Mouse (Mus musculus): ENCODE results near the gene Sec63. TPM values are rescaled to one million over a fixed set of nuclear protein-coding genes. Genes with fewer than 3 reads are reported as not detected.
A peak's percentile ranks its signal among the peaks of the same experiment; 100 is the strongest.

Sec63 gene
- polyA plus RNA-seq (2014; fragmentation: Nextera tagmentation; extraction: Ambion mirVana) = 24.1 and 29.4 TPM in 2 replicates

- under 1% methylated on average over 62 of the region's 81 CpGs for WGBS
- Histone ChIP-seq H3K9ac (ENCODE audit: low read length) (peak within 1 kb of the TSS; percentile 98), H3K4me3 (ENCODE audit: low read depth, low read length) (peak within 1 kb of the TSS; percentile 93), H3K9me3 (ENCODE audit: control insufficient read depth, low read length) (no peaks in the 10 kb centered on the region), H3K4me2 (ENCODE audit: low read length) (peak within 1 kb of the TSS; percentile 89), H3K4me1 (replicated peaks; ENCODE audit: control insufficient read depth, insufficient read depth, low read length) (peaks cover 23% of the 10 kb centered on the region), H3K27me3 (replicated peaks; ENCODE audit: control insufficient read depth, insufficient read depth, low read length) (no peaks in the 10 kb centered on the region), H3K36me3 (ENCODE audit: control insufficient read depth, insufficient read depth, low read length) (no peaks in the 10 kb centered on the region), H3K27ac (ENCODE audit: low read depth) (peak within 1 kb of the TSS; percentile 92)
- DNase-seq (ENCODE audit: low spot score) (peak; percentile 99), ATAC-seq (replicated peaks; ENCODE audit: low FRiP score, low TSS enrichment, low read depth) (peak; percentile 95)
These were observed at the start of gene Sec63 for GRCm38 (mm10) chr10:42760999-42761900. Gene Sec63, plus strand, starts transcription at chr10:42761496.

DNA sequence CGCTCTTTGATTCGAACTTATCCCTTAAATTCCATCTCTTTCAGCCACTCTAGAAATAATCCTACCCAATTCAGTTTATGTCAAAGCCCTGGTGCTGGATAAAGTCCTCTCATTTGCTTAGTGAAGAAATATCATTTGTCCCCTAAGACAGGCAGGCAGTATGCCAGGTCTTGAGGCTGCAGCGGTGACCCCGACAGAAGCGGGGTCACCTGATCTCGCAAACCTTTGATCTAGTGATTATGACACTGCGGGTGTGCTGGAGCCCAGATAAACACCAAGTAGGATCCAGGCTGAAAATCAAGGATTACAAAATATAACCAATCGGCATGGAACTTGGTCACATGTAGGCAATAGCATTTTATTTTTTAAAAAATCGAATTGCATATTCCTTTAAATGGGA, 46.6 kb upstream of the Sec63 start:
- no peak overlapping the region for H3K4me3 ChIP-seq (ENCODE audit: low read depth, low read length)
- ATAC-seq (replicated peaks; ENCODE audit: low FRiP score, low TSS enrichment, low read depth) = no peak
- H3K9me3 ChIP-seq (ENCODE audit: control insufficient read depth, low read length) = 0 out of 2 replicates have a peak, but pooled peaks cover 3% of the 10 kb centered on the region
- H3K4me1 ChIP-seq (replicated peaks; ENCODE audit: control insufficient read depth, insufficient read depth, low read length) = peaks cover 3% of the 10 kb centered on the region; the same call in 1 of the 2 replicates
- DNase-seq (ENCODE audit: low spot score) = no peak
- no peak overlapping the region for H3K27ac ChIP-seq (ENCODE audit: low read depth)
- 16% methylated on average over 9 of the region's 9 CpGs for WGBS
- H3K27me3 ChIP-seq (replicated peaks; ENCODE audit: control insufficient read depth, insufficient read depth, low read length) = no peaks in the 10 kb centered on the region
- H3K9ac ChIP-seq (ENCODE audit: low read length) = no peak overlapping the region
- H3K4me2 ChIP-seq (ENCODE audit: low read length) = peak overlapping the region; percentile 48
- H3K36me3 ChIP-seq (ENCODE audit: control insufficient read depth, insufficient read depth, low read length) = no peaks in the 10 kb centered on the region

GRCm38 (mm10) chr10:42715366-42716035, 45.8 kb upstream of the Sec63 start:
- Histone ChIP-seq H3K4me1 (replicated peaks; ENCODE audit: control insufficient read depth, insufficient read depth, low read length) (peaks cover 3% of the 10 kb centered on the region; the same call in 1 of the 2 replicates), H3K9ac (ENCODE audit: low read length) (no peak overlapping the region), H3K36me3 (ENCODE audit: control insufficient read depth, insufficient read depth, low read length) (no peaks in the 10 kb centered on the region), H3K4me3 (ENCODE audit: low read depth, low read length) (peak overlapping the region; percentile 15), H3K9me3 (ENCODE audit: control insufficient read depth, low read length) (no peaks in the 10 kb centered on the region), H3K4me2 (ENCODE audit: low read length) (peak overlapping the region; percentile 48), H3K27me3 (replicated peaks; ENCODE audit: control insufficient read depth, insufficient read depth, low read length) (no peaks in the 10 kb centered on the region), H3K27ac (ENCODE audit: low read depth) (0 out of 2 replicates have a peak overlapping the region, but pooled peaks have one; percentile 16)
- peak; percentile 65 for DNase-seq (ENCODE audit: low spot score)
- 16% methylated on average over 19 of the region's 19 CpGs for WGBS
- peak; percentile 64; the same call in 1 of the 2 replicates for ATAC-seq (replicated peaks; ENCODE audit: low FRiP score, low TSS enrichment, low read depth)

GRCm38 (mm10) chr10:42722116-42722515, 39.2 kb upstream of the Sec63 start:
- Histone ChIP-seq H3K4me2 (ENCODE audit: low read length) (no peak overlapping the region), H3K27me3 (replicated peaks; ENCODE audit: control insufficient read depth, insufficient read depth, low read length) (no peaks in the 10 kb centered on the region), H3K4me1 (replicated peaks; ENCODE audit: control insufficient read depth, insufficient read depth, low read length) (no peaks in the 10 kb centered on the region), H3K4me3 (ENCODE audit: low read depth, low read length) (no peak overlapping the region), H3K9ac (ENCODE audit: low read length) (no peak overlapping the region), H3K9me3 (ENCODE audit: control insufficient read depth, low read length) (no peaks in the 10 kb centered on the region), H3K27ac (ENCODE audit: low read depth) (no peak overlapping the region), H3K36me3 (ENCODE audit: control insufficient read depth, insufficient read depth, low read length) (no peaks in the 10 kb centered on the region)
- no peak for ATAC-seq (replicated peaks; ENCODE audit: low FRiP score, low TSS enrichment, low read depth)
- WGBS = 88% methylated on average over 5 of the region's 5 CpGs
- peak; percentile 39 for DNase-seq (ENCODE audit: low spot score)

GRCm38 (mm10) chr10:42723275-42724232, 37.7 kb upstream of the Sec63 start:
- DNase-seq (ENCODE audit: low spot score) (peak; percentile 62), ATAC-seq (replicated peaks; ENCODE audit: low FRiP score, low TSS enrichment, low read depth) (peak; percentile 85)
- H3K4me3 ChIP-seq (ENCODE audit: low read depth, low read length) = no peak overlapping the region
- H3K9ac ChIP-seq (ENCODE audit: low read length) = no peak overlapping the region
- H3K9me3 ChIP-seq (ENCODE audit: control insufficient read depth, low read length) = no peaks in the 10 kb centered on the region
- no peaks in the 10 kb centered on the region for H3K4me1 ChIP-seq (replicated peaks; ENCODE audit: control insufficient read depth, insufficient read depth, low read length)
- WGBS = 58% methylated on average over 13 of the region's 13 CpGs
- H3K27me3 ChIP-seq (replicated peaks; ENCODE audit: control insufficient read depth, insufficient read depth, low read length) = no peaks in the 10 kb centered on the region
- peak overlapping the region; percentile 79 for H3K27ac ChIP-seq (ENCODE audit: low read depth)
- H3K4me2 ChIP-seq (ENCODE audit: low read length) = peak overlapping the region; percentile 2; the same call in 1 of the 2 replicates
- H3K36me3 ChIP-seq (ENCODE audit: control insufficient read depth, insufficient read depth, low read length) = no peaks in the 10 kb centered on the region

- WGBS = 65% methylated on average over 2 of the region's 2 CpGs
- Histone ChIP-seq H3K4me2 (ENCODE audit: low read length) (no peak overlapping the region), H3K9ac (ENCODE audit: low read length) (no peak overlapping the region), H3K4me3 (ENCODE audit: low read depth, low read length) (no peak overlapping the region), H3K27me3 (replicated peaks; ENCODE audit: control insufficient read depth, insufficient read depth, low read length) (no peaks in the 10 kb centered on the region), H3K4me1 (replicated peaks; ENCODE audit: control insufficient read depth, insufficient read depth, low read length) (no peaks in the 10 kb centered on the region), H3K36me3 (ENCODE audit: control insufficient read depth, insufficient read depth, low read length) (no peaks in the 10 kb centered on the region), H3K27ac (ENCODE audit: low read depth) (no peak overlapping the region), H3K9me3 (ENCODE audit: control insufficient read depth, low read length) (no peaks in the 10 kb centered on the region)
- no peak for DNase-seq (ENCODE audit: low spot score)
- ATAC-seq (replicated peaks; ENCODE audit: low FRiP score, low TSS enrichment, low read depth) = no peak
These were observed 31.7 kb upstream of the Sec63 start for GRCm38 (mm10) chr10:42729607-42730006.

DNA sequence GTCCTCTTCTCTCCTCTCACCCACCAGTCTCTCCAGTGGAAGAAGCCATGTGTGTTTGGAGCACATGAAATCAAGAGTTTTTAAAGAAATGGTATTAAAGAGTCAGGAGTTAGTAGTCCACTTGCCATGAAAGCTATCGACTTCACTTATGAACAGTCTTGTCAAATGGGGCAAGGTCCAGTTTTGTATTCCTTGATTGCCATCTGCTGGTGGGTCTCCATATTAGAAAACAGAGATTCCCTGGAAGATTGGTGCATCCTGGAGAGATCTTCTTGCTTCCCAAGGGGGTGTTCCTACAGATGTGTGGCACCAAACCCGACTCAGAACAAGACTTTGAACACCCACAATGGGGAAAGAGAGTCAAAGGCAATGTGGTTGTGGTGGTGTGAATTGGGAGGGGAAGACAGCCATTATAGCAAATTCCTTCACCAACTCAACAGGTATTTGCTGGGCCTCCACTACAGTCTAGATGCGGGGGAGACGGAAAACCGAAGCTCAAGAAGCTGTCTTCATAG, 26.7 kb upstream of the Sec63 start:
- DNase-seq (ENCODE audit: low spot score) = peak; percentile 62
- WGBS = 59% methylated on average over 5 of the region's 5 CpGs
- no peak overlapping the region for H3K27ac ChIP-seq (ENCODE audit: low read depth)

More for the DNA sequence above, 26.7 kb upstream of the Sec63 start:
- no peaks in the 10 kb centered on the region for H3K27me3 ChIP-seq (replicated peaks; ENCODE audit: control insufficient read depth, insufficient read depth, low read length)
- ATAC-seq (replicated peaks; ENCODE audit: low FRiP score, low TSS enrichment, low read depth) = 0 out of 2 replicates have a peak, but pooled peaks have one; percentile 3
- H3K9me3 ChIP-seq (ENCODE audit: control insufficient read depth, low read length) = no peaks in the 10 kb centered on the region
- no peak overlapping the region for H3K4me2 ChIP-seq (ENCODE audit: low read length)
- H3K4me3 ChIP-seq (ENCODE audit: low read depth, low read length) = no peak overlapping the region
- no peaks in the 10 kb centered on the region for H3K36me3 ChIP-seq (ENCODE audit: control insufficient read depth, insufficient read depth, low read length)
- no peak overlapping the region for H3K9ac ChIP-seq (ENCODE audit: low read length)
- no peaks in the 10 kb centered on the region for H3K4me1 ChIP-seq (replicated peaks; ENCODE audit: control insufficient read depth, insufficient read depth, low read length)

Measured in intestine, embryonic 14.5 days (tissue).